Mouse (Mus musculus): ENCODE data around the gene Rhbdd1.

Rhbdd1 gene

GRCm38 (mm10) chr1:82316111-82316745 is at the start of gene Rhbdd1:
Gene Rhbdd1, plus strand, starts transcription at chr1:82316452.
- in situ Hi-C loops (cut with MboI; ENCODE audit: low pct_unique_long_range_greater_than_20kb in 1 of 2, low sequenced_read_pairs in 2 of 2, unreplicated experiment in 1 of 2): no loop called here

- in situ Hi-C loops (cut with MboI; ENCODE audit: low pct_unique_long_range_greater_than_20kb in 1 of 2, low sequenced_read_pairs in 2 of 2, unreplicated experiment in 1 of 2): no loop called here
Observed at GRCm38 (mm10) chr1:82267547-82267946, 48.7 kb upstream of the Rhbdd1 start.

DNA sequence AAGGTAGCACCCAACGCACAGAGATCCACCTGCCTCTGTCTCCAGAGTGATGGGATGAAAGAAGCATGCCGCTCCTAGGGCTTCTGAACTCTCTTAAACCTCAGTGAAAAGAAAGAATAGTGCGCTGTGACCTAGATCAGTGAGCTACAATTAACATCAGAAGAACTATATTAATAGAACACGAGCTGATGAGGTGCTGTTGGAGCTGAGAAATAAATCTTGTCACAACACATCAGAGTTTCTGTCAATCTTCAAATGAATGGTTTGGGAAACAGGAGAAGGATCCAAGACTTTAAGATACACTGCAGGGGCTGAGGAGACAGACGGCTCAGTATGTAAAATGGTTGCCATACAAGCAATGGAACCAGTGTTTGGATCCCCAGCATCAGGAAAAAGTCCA is 44.0 kb upstream of the Rhbdd1 start:
- in situ Hi-C loops (cut with MboI; ENCODE audit: low pct_unique_long_range_greater_than_20kb in 1 of 2, low sequenced_read_pairs in 2 of 2, unreplicated experiment in 1 of 2): no loop called here

DNA sequence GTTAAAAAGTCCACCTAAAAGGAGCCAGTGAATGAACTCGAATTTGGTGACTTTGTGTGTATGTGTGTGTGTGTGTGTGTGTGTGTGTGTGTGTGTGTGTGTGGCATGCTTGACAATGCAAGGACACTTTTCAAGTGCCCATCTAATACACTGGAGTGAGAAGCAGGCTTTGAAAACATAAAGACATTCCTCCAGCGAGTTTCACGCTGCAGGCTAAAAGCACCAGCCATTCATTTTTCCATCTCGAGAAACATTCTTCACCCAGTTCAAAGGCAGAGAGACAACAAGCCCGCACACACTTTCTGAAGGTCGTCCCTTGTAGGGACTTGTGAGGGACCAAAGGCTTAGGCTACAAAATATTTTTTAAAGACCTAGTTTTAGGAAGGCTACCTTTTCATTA is 42.7 kb upstream of the Rhbdd1 start:
- in situ Hi-C loops (cut with MboI; ENCODE audit: low pct_unique_long_range_greater_than_20kb in 1 of 2, low sequenced_read_pairs in 2 of 2, unreplicated experiment in 1 of 2): no loop called here

- in situ Hi-C loops (cut with MboI; ENCODE audit: low pct_unique_long_range_greater_than_20kb in 1 of 2, low sequenced_read_pairs in 2 of 2, unreplicated experiment in 1 of 2): no loop called here
Observed at GRCm38 (mm10) chr1:82274361-82274760, 41.9 kb upstream of the Rhbdd1 start.

DNA sequence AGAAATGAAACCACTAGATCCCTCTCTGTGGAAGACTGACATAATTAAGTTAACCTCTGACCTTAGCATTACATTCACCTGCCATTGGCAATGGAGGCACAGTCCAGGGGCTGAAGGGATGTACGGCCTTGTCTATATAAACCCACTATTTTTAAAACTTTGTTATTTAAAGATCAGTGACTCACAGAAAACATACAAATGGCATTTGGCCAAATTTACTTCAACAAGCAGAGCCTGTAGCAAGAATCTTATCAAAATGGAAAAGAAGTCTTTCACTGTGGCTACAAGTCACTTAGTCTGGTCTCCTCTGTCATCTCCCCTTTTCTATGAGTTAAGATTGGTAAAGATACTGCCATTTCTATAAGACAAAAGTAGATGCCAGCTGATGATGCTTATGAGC is 36.5 kb upstream of the Rhbdd1 start:
- in situ Hi-C loops (cut with MboI; ENCODE audit: low pct_unique_long_range_greater_than_20kb in 1 of 2, low sequenced_read_pairs in 2 of 2, unreplicated experiment in 1 of 2): no loop called here

DNA sequence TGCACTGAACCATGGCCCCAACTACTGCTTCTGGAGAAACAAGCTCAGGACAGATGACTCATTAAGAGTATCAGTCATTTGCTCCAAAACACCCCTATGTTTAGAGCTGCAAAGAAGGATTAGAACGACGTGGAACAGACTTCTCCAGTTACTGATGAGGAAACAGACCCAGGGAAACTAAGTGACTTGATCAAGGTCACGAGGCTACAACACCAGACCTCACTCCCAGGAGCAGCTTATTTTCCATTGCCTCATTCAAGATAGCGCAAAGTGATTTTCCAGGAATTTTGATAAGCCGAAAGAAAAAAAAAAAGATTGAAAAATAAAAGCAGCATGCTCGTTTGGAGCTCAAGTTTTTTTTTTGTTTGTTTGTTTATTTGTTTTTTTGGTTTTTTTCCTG is 34.4 kb upstream of the Rhbdd1 start:
- in situ Hi-C loops (cut with MboI; ENCODE audit: low pct_unique_long_range_greater_than_20kb in 1 of 2, low sequenced_read_pairs in 2 of 2, unreplicated experiment in 1 of 2): no loop called here

DNA sequence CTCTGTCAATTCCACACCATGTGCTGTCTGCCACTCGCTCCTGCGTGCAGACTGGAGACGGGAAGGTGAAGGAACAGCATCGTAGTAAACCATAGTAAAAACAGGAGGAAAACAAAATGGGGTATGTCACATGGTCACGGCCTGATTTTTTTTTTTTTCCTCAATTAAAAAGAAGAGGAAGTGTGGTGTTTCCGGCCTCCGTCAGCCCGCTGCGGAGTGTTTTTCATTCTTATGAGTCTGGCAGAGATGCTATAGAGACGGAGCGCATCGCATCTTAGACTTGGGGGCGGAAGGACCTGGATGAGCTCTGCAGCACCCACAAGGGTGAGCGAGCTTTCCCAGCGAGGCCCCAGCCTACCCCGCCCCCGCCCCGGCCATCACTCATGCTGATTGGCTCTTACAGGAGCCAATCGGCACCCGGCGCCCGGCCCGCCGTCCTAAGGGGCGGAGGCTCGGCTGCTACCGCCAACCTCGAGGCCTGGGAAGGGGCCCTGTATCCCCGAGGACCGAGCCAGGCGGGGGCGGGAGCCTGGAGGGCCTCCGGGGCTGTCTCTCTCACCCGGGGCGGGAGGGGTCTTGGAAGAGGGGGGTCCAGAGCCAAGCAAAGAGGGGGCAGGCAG is 33.1 kb upstream of the Rhbdd1 start:
- in situ Hi-C loops (cut with MboI; ENCODE audit: low pct_unique_long_range_greater_than_20kb in 1 of 2, low sequenced_read_pairs in 2 of 2, unreplicated experiment in 1 of 2): no loop called here

DNA sequence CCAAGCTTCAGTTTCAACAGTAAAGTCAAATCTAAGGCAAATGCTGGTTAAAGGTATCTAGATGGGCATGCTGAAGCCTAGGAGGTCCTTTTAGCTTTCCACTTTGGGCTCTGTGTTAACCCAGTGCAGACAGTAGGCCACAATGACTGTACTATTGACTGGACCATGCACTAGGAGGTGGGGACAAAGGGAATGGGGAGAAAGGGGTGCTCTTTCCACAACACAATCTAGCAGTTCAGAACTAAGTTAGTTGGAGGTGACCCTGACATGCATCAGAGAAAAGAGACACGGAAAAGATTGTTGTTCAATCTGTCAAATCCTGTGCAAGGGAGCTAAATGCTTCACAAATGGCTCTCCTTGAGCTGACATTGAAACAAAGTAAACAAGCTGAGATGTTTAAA is 32.4 kb upstream of the Rhbdd1 start:
- in situ Hi-C loops (cut with MboI; ENCODE audit: low pct_unique_long_range_greater_than_20kb in 1 of 2, low sequenced_read_pairs in 2 of 2, unreplicated experiment in 1 of 2): no loop called here

GRCm38 (mm10) chr1:82284403-82284802 is 31.8 kb upstream of the Rhbdd1 start:
- in situ Hi-C loops (cut with MboI; ENCODE audit: low pct_unique_long_range_greater_than_20kb in 1 of 2, low sequenced_read_pairs in 2 of 2, unreplicated experiment in 1 of 2): no loop called here

DNA sequence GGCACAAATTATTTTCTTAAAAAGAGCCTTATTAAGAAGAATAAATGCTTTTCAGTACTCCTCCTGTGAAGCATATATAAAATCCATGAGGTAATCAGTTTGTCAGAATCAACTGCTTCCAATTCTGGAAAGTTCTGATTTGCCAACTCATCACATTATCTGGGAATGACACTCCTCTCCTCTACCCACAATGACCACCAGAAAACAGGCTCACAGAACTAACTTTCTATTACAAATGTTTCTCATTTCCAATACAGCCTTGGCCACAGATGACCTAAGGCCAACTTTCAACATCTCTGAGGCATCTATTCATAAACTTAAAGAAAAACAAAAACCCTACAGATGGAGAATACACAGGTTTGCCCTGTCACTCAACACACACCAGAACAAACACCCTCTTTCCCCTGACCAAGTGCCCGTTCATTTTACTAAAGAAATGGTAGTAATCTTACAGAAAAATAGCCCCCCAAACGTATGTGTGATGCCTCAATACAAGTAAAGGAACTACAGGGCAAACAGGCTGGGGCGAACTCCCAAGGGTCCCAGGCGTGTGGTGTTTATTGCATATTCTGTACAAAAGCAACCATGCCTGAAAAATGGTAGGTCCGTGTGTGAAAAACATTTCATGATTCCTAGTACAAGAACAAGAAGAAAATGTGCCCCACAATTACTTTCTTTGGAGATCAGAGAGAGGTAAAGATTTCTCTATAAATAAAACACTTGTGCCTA is 30.6 kb upstream of the Rhbdd1 start:
- in situ Hi-C loops (cut with MboI; ENCODE audit: low pct_unique_long_range_greater_than_20kb in 1 of 2, low sequenced_read_pairs in 2 of 2, unreplicated experiment in 1 of 2): no loop called here

GRCm38 (mm10) chr1:82286190-82287051 is 29.8 kb upstream of the Rhbdd1 start:
- in situ Hi-C loops (cut with MboI; ENCODE audit: low pct_unique_long_range_greater_than_20kb in 1 of 2, low sequenced_read_pairs in 2 of 2, unreplicated experiment in 1 of 2): no loop called here

GRCm38 (mm10) chr1:82287052-82287775 is 29.0 kb upstream of the Rhbdd1 start:
- in situ Hi-C loops (cut with MboI; ENCODE audit: low pct_unique_long_range_greater_than_20kb in 1 of 2, low sequenced_read_pairs in 2 of 2, unreplicated experiment in 1 of 2): no loop called here

DNA sequence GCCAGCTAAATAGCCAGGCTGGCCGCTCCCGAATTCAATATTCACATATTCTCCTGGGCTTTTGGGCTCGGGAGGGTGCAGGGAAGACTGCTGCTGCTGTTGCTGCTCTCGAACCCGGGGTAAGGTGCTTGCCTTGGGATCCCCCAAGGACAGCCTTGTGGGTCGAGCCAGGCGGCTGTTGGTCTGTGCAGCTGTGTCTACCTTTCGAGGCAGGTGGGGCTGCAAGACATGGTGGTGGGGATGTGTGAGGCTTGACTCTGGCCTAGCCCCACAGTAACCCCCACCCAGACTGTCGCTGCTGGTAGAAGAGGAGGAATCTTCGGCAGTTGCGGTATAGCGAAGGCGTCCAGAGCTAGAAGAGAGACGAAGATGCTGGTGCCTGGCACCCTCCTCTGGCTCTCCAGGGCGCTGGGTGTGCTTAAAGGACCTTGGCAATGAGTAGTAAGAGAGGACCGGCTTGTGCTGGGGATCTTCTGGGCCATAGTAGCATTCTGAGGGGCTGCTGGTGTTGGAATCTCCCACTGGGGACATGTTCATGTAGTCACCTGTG is 28.4 kb upstream of the Rhbdd1 start:
- in situ Hi-C loops (cut with MboI; ENCODE audit: low pct_unique_long_range_greater_than_20kb in 1 of 2, low sequenced_read_pairs in 2 of 2, unreplicated experiment in 1 of 2): no loop called here

DNA sequence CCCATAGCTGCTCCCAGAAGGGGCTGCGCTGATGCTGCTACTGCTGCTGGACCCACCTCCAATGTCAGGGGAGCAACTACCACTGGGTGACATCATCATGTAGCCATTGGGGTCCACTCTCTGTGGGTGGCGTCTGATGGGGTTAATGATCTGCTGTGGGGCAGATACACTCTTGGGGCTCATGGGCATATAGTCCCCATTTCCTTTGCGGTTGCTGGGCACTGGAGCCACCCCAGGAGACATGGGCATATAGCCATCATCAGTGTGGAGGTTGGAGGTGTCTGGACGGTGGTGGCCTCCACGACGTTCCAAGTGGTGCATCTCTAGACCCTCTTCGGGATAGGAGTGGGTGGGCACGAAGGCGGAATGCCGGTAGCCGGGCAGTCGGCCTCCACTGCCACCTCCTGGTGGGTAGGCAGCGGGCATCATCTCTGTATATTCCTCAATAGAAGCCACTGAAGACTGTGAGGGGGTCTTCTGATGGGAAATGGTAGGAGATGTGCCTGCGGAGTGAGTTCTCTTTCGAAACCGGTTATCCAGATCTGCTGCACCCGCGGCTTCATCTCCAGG is 27.7 kb upstream of the Rhbdd1 start:
- in situ Hi-C loops (cut with MboI; ENCODE audit: low pct_unique_long_range_greater_than_20kb in 1 of 2, low sequenced_read_pairs in 2 of 2, unreplicated experiment in 1 of 2): no loop called here

DNA sequence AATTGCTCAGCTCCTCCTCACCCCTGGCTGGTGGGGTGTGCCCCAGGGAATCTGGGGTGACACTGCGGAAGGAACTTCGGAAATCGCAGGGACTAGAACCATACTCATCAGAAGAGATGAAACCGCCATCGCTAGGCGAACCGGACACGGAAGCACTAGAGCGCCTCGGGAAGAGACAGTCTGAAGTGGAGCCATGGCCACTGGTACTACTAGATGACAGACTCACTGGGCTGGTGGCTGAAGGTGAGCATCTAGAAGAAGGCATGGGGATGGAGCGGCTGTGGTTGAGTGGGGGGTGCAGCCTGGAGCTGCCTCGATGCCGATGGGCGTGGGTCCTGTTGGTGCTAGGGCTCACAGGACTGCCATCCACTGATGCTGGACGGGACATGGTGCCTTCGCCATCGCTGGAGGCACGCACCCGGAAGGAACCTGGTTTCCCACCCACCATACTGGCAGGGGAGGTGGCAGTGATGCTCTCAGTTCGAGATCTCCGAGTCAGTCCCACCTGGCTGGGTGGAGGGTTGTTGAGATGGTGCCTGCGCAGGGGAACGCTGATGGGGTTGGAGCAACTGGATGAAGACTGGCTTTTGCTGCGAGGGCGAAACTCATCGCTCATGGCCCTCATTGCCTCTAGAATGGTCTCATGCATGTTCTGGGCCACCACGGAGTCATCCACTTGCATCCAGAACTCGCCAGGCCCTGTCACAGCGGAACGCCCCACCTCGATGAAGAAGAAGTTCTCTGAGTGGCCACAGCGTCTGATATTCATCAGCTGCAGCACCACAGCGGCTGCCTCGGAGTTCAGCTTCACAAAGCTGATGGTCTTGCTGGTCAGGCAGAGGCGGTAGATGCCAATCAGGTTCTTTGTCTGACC is 26.9 kb upstream of the Rhbdd1 start:
- in situ Hi-C loops (cut with MboI; ENCODE audit: low pct_unique_long_range_greater_than_20kb in 1 of 2, low sequenced_read_pairs in 2 of 2, unreplicated experiment in 1 of 2): no loop called here
